Mouse (Mus musculus) MEL (cell line): Measurements from ENCODE around the gene Dnajc2.

Experiments
- CTCF ChIP-seq, 3 experiments: IDR thresholded peaks in 2 of 3; conservative IDR thresholded peaks in 1 of 3; 2 replicates each; pipeline ENCODE4 v1.5.1; 2011 to 2012; ENCODE audit warnings: low read length in 3 of 3, low read depth in 2 of 3, mild to moderate bottlenecking in 2 of 3, improper control_type of control experiment in 1 of 3, inconsistent platforms in 1 of 3, mixed read lengths in 1 of 3, moderate library complexity in 1 of 3; ENCODE audit not compliant: control insufficient read depth in 1 of 3, insufficient read depth in 1 of 3, poor library complexity in 1 of 3, severe bottlenecking in 1 of 3
- E2F4 ChIP-seq: IDR thresholded peaks from 2 replicates; pipeline ENCODE4 v1.6.1; 2011; ENCODE audit warnings: low read depth, low read length, improper control_type of control experiment, borderline replicate concordance
- EP300 ChIP-seq, 2 experiments: IDR thresholded peaks; 2 replicates each; pipeline ENCODE4 v1.6.1; 2011; ENCODE audit warnings: improper control_type of control experiment in 2 of 2, low read length in 2 of 2, low read depth in 1 of 2, mild to moderate bottlenecking in 1 of 2
- GABPA ChIP-seq: IDR thresholded peaks from 2 replicates; pipeline ENCODE4 v1.6.1; 2012; ENCODE audit warnings: low read depth, mild to moderate bottlenecking, inconsistent platforms, low read length, improper control_type of control experiment, moderate library complexity
- GATA1 ChIP-seq: IDR thresholded peaks from 2 replicates; pipeline ENCODE4 v1.6.1; 2011; ENCODE audit warnings: low read depth, low read length, improper control_type of control experiment
- MAX ChIP-seq: IDR thresholded peaks from 2 replicates; pipeline ENCODE4 v1.6.1; 2011; ENCODE audit warnings: low read length, improper control_type of control experiment
- MYC ChIP-seq: IDR thresholded peaks from 2 replicates; pipeline ENCODE4 v1.6.1; 2011; ENCODE audit warnings: low read depth, mild to moderate bottlenecking, low read length, improper control_type of control experiment, moderate library complexity
- NRF1 ChIP-seq: IDR thresholded peaks from 2 replicates; pipeline ENCODE4 v1.6.1; 2014; ENCODE audit warnings: low read depth, mild to moderate bottlenecking, inconsistent platforms, low read length, improper control_type of control experiment, moderate library complexity; ENCODE audit not compliant: poor library complexity, insufficient read depth, severe bottlenecking
- POLR2A ChIP-seq, 2 experiments: IDR thresholded peaks; 2 replicates each; pipeline ENCODE4 v1.6.1; 2011 to 2012; ENCODE audit warnings: low read length in 2 of 2, mild to moderate bottlenecking in 2 of 2, control low read depth in 1 of 2, improper control_type of control experiment in 1 of 2, low read depth in 1 of 2, moderate library complexity in 1 of 2; ENCODE audit not compliant: control insufficient read depth in 1 of 2, insufficient read depth in 1 of 2, poor library complexity in 1 of 2
- UBTF ChIP-seq: IDR thresholded peaks from 2 replicates; pipeline ENCODE4 v1.6.1; 2012; ENCODE audit warnings: low read depth, mild to moderate bottlenecking, inconsistent platforms, low read length, improper control_type of control experiment, moderate library complexity, borderline replicate concordance; ENCODE audit not compliant: insufficient read depth
- ZKSCAN1 ChIP-seq: IDR thresholded peaks from 2 replicates; pipeline ENCODE4 v1.6.1; 2012; ENCODE audit warnings: low read depth, mild to moderate bottlenecking, inconsistent platforms, low read length, improper control_type of control experiment, moderate library complexity

DNA sequence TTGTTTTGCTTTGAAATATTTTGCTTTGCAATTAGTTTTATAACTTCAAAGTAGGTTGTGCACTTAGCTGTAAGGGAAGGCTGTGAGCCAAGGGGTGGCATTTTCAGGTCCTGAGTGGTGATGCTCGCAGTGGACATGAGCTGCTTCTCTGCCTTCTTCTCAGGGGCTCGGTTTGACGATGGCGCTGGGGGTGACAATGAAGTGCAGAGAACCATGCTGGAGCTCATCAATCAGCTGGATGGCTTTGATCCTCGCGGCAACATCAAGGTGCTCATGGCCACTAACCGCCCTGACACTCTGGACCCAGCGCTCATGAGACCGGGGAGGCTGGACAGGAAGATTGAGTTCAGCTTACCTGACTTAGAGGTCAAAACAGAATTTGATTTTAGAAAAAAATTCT lies 17.9 kb upstream of the Dnajc2 start:
- TF ChIP-seq EP300 (IDR thresholded peaks at IDR 0.05; ENCODE audit: low read depth in 1 of 2, low read length in 2 of 2): no peak
- TF ChIP-seq GATA1: no peak
- TF ChIP-seq MYC: no peak
- no peak for TF ChIP-seq E2F4
- TF ChIP-seq POLR2A (IDR thresholded peaks at IDR 0.05; ENCODE audit: control insufficient read depth in 1 of 2, insufficient read depth in 1 of 2, low read depth in 1 of 2, low read length in 2 of 2, poor library complexity in 1 of 2): no peak
- TF ChIP-seq NRF1: no peak
- TF ChIP-seq MAX: no peak
- no peak for TF ChIP-seq CTCF (IDR thresholded peaks at IDR 0.05 in 2 of 3, conservative IDR thresholded peaks at IDR 0.05 in 1 of 3; ENCODE audit: control insufficient read depth in 1 of 3, insufficient read depth in 1 of 3, low read depth in 2 of 3, low read length in 3 of 3, poor library complexity in 1 of 3, severe bottlenecking in 1 of 3)
- no peak for TF ChIP-seq GABPA
- no peak for TF ChIP-seq ZKSCAN1
- TF ChIP-seq UBTF: no peak
